Mouse (Mus musculus): Measurements from ENCODE around the gene Rgs13.

DNA sequence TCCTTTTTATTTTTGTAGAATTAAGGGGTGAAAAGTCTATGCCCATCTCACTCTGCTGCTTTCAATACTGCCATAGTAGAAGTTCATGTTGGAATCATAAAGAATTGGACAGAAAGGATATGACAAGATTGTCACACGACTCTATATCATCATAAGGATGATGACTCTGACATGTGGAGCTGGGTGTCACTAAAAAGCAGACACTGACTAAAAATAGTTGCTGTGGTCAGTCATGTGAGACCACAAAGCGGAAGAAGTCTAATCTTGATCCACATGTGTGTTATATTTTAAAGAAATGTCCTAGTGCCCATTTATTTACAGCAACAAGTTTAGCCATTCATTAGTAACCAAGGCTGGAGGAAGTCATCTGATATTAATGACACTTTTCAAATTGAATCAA lies 23.3 kb upstream of the Rgs13 start:
- TF ChIP-seq CTCF (IDR thresholded peaks at IDR 0.05; ENCODE audit: control insufficient read depth, insufficient read depth, insufficient replicate concordance, low read depth, low read length) (no peak), POLR2A (IDR thresholded peaks at IDR 0.05; ENCODE audit: control insufficient read depth, low read depth, low read length) (no peak)

Data from testis, adult 2 months (tissue).